Mouse (Mus musculus) kidney, adult 18-20 months (tissue): ENCODE data around the gene Dennd2d.
A peak's percentile ranks its signal among the peaks of the same experiment; 100 is the strongest.

ENCODE experiments used
- DNase-seq: peaks from one replicate; pipeline ENCODE4 v3.0.0; 2021

The Dennd2d gene

DNA sequence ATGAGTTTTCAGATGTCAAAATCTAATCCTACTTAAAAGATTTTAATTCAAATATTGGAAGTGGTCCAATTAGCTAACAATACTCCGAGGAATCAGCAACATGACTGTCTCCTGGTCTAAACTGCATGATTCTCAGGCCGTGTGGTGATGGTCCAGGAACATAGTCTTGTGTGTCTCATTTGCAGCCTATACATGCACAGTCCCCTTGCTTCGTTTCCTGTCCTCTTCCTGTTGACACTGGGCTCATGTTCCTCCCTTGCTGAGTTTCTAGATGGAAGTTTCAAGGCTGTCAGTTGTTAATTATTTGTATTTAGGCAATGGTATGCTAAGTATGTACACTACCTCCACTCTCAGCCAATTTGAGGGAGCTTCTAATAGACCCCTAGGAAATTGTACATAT is 14.8 kb downstream of the Dennd2d start:
- DNase-seq: no peak

DNA sequence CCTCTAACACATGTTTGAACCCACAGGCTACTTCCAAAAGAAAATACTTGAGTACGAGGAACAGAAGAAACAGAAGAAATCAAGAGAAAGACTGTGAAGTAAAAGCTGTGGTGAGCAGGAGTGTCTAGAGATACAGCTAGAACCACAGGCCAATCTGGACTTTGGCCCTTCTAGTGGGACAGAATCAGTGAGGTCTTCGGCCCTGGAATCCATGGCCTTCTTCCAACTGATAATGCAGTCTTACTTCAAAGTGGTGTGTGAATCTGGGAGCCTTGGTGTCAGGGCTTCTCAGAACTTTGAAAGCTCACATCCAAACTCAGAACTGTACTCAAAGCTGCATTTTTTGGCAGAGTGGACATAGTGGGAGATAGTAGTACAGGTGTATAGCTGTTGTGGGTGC is 18.3 kb downstream of the Dennd2d start:
- no peak for DNase-seq

DNA sequence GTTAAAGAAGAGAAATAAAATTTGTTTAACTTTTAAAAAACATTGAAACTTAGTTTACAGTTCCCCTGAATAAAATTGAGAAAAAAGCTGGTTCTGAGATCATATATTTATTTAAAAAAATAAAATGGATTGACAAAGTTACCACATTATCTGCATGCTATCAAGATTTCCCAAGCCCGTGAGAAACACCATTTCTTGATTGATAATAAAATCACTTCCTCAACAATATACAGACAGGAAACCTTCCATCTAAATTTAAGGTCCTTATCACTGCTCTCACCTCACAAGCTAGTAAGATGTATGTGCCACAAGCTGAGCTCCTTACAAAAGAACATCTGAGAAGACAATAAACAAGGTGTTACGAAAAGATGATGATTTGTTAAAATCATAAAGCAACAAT is 20.7 kb downstream of the Dennd2d start:
- DNase-seq: no peak

DNA sequence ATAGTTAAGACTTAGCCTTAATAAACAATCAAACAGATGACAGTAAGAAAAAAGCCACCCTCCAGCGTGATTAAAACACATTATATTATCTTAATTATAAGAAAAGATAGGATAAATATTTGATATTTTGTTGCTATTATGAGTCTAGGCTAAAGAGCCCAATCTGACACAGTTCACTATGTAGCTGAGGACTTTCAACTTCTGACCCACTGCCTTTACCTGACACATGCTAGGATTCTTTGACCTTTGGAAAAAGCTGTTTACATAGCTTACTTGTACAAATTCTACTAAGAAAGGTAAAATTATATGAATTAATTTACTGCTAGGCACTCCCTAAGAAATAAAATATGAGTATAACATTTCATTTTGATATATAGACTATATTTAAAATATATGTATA is 28.5 kb downstream of the Dennd2d start:
- no peak for DNase-seq

DNA sequence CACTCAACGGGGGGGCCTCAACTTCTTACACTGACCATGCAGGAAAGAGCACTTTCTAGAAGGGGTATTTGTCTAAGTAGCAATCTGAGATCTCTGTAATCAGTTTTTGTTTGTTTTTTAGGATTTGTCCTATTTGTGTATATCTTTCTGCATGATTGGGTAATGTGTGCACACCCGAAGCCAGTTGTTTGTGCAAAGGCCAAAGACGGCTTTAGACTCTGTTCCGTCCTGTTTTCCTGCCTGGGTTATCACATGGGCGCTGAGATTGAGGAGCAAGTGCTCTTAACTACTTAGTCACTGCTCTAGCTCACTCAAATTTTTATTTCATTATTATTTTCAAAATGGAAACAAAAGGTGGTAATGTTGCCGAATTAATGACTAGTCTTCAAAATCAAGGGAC is 32.8 kb downstream of the Dennd2d start:
- DNase-seq: no peak

DNA sequence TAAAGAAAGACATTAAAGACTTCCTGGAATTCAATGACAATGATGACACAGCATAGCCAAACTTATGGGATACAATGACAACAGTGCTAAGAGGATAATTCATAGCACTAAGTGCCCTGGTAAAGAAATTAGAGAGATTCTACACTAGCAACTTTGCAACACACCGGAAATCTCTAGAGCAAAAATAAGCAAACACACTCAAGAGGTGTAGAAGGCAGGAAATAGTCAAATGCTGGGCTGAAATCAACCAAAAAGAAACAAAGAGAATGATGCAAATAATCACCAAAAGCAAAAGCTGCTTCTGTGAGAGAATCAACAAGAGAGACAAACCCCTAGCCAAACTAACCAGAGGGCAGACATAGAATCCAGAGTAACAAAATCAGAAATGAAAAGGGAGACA is 40.5 kb downstream of the Dennd2d start:
- no peak for DNase-seq

DNA sequence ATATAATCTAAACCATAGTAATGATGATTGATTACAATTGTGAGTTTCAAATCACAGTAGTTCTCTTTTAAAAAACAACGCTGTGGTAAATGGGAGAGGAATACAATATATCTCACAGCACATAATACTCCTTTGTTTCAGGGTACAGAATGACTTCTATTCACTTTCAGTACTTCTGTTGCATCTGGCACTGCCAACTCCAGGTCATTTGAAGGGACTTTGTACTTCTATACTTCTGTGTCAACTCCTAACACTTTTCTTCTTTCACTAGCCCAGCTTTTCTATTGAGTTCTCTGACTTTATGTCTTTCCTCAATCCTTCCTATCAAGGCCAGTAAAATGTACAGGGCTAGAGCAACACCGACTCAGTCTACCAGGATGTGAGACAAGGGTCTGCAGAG is 44.2 kb downstream of the Dennd2d start:
- no peak for DNase-seq

DNA sequence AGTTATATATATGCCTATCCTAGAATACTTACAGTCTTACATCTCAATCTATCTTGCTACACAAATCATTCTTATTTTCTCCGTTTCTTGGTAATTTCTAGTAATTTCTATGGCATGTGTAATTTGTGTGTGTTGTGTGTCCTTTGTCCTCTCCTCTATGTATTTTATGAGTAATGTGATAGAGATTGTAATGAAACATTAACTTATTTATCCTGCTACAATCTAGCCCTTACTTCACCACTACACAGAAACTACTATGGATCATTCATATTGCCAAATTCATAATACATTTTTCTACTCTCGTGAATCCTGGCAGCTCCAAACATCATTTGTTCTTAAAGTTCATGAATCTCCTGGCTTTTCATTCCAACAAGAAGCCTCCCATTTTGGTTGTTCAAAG is 45.8 kb downstream of the Dennd2d start:
- DNase-seq: no peak

DNA sequence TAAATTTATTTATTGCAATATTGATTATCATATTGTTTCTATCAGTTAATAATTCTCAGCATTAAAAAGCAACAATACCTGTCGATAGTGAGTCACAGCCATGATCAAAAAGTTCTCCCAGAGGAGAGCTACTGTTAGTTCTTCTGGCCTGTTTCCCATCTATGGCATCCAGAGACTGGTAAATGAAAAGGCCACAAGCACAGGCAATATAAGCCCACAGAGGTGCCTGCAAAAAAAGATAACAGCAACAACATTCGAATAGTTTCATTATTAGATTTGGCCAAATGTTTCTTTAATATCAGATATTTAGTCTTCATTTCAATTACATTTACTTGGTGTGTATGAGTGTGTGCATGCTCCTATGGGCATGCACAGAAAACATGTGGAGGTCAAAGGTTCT is 51.1 kb downstream of the Dennd2d start:
- no peak for DNase-seq

DNA sequence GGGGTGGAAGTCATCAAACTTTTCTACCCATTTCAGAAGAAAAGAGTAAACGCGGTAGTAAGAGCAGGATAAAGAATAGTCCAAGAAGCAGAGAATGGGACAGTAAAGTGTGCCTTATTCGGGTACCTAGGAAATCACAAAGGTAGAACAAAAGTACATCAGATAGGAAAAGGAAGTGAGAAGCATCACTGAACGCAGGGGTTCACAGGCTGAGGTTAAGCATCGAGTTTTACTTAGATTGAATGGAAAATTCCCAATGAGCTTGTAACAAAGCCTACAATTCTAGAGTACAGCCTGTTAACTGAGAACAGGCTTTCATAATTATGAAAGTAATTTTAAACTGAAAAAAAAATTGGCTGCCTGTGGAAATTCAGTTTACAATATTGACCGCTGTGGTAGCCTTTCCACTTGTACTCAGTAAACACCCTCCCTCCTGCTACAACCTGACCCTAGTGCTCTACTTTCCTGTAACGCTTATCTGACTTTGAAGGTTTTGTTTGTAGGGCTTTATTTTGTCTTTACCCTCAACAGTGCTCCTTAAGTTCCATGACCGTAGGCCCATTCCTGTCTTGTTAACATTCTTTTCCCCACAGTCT is 62.6 kb downstream of the Dennd2d start:
- no peak for DNase-seq

DNA sequence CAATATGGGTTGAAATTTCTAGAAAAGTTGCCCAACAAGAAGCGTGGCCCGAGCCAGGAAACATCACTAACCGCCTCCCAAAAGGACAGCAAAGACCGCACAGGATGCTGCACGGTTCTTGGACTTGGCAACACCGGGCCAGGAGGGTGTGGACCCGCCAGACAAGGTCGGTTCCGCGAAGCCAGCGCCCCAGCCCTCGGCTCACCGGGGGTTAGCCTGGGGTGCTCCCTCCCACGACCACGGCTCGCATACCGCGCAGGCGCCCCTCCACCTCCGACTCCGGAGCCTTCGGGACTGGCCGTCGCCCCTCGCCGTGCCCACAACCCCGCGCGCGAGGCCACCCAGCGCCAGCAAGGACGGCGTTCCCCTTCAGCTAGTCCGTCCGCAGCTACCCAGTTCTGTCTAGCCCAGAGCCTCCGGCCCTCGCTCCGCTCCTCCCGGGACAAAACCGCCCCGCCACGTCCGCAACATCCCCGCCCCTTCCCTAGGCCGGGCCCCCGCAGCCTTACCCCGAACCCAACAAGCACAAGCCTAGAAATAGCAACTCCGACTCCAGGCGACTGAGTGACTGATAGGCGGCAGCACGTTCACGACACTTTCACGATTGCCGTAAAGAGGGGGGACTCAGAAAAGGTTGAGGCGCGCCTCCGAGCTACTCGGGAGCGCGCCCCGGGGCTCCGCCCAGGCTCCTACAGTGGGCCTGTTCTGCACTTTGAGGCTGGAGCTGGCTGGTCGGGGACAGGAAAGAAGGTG is 65.1 kb downstream of the Dennd2d start, which contains the start of the genes Dram2 and Cept1:
TSS of gene Dram2 (plus strand) at position 628 of the 753 bp plus-strand sequence.
TSS of gene Cept1 (minus strand) at position 632 of the 753 bp plus-strand sequence.
- peak; percentile 92 for DNase-seq

DNA sequence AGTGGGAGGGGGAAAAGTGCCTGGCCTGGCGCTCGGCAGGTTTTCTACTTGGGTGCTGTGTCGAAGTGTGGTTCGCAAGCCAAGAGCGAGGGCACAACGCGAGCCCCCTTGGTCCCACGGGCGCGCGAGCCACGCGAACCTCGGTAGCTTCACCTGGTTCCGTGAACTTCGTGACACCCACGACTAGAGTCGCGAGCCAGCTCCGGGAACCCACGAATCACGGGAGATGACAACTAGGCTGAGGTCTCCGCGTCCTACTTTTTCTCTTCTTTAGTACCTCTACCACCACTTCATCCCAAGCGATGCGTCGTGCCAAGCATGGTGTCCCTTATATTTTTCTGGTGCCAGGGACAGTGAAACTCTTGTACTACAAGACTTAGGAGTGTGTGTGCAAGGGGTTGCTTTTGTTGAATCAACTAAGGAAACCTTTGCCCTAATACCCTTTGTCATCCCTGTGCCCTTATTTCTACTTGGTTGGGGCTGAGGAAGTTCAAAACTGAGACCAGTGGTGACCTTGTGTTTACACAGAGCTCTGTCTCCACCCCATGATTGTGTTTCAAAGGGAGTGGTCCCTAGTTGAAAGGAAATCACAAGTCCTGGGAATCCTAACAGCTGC is 65.8 kb downstream of the Dennd2d start:
- DNase-seq: no peak

DNA sequence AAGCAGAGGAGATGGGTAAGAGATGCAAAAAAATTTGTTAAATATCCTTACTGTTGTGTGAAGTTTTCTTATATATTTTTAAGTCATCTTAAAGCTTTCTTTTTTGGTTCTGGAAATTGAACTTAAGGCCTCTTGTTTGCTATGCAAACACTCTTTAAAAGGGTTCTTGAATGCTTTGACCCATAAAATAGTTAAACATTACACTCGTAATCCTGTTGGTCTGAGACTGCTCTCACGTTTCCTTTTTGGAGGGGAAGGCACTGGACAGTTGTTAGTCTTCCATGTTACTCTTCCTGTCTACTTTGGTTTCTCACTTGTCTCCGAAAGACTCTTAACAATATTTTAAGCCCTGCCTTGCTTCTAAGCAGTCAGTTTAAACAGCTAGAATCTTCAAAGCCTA is 66.8 kb downstream of the Dennd2d start:
- no peak for DNase-seq
